Mouse (Mus musculus) myocyte (in vitro differentiated cells): ENCODE data around the gene Prrt4. TPM values are rescaled to one million over a fixed set of nuclear protein-coding genes. Genes with fewer than 3 reads are reported as not detected.

Source experiments
- H3K27me3 ChIP-seq: one replicate; pipeline ENCODE4 v1.6.1; 2011; ENCODE audit not compliant: control insufficient read depth, insufficient read depth, insufficient read length
- H3K36me3 ChIP-seq: one replicate; pipeline ENCODE4 v1.6.1; 2011; ENCODE audit not compliant: control insufficient read depth, insufficient read depth
- H3K4me2 ChIP-seq: one replicate; pipeline ENCODE4 v1.6.1; 2011; ENCODE audit warnings: low read depth, control low read depth
- H3K4me3 ChIP-seq: one replicate; pipeline ENCODE4 v1.5.1; 2011; ENCODE audit warnings: mild to moderate bottlenecking, control low read depth, moderate library complexity
- H3K79me2 ChIP-seq: one replicate; pipeline ENCODE4 v1.6.1; 2011; ENCODE audit not compliant: control insufficient read depth, insufficient read depth
- H3ac ChIP-seq: one replicate; pipeline ENCODE4 v1.6.1; 2011; ENCODE audit not compliant: control insufficient read depth, insufficient read length
- CEBPB ChIP-seq: IDR thresholded peaks from 2 replicates; pipeline ENCODE4 v1.6.1; 2011; ENCODE audit warnings: mild to moderate bottlenecking, moderate library complexity; ENCODE audit not compliant: poor library complexity, insufficient read depth, severe bottlenecking
- E2F4 ChIP-seq: IDR thresholded peaks from one replicate; pipeline ENCODE4 v1.6.1; 2011; ENCODE audit warnings: mild to moderate bottlenecking, control low read depth, moderate library complexity; ENCODE audit not compliant: insufficient read depth
- MAX ChIP-seq: IDR thresholded peaks from one replicate; pipeline ENCODE4 v1.6.1; 2011; ENCODE audit warnings: low read depth, mild to moderate bottlenecking, control low read depth
- MYOD1 ChIP-seq, 3 experiments: IDR thresholded peaks; one replicate each; pipeline ENCODE4 v1.6.1; 2011; ENCODE audit warnings: control low read depth in 2 of 3, low read depth in 2 of 3, mild to moderate bottlenecking in 2 of 3, moderate library complexity in 1 of 3; ENCODE audit not compliant: insufficient read length in 2 of 3, control insufficient read depth in 1 of 3
- MYOG ChIP-seq, 3 experiments: IDR thresholded peaks; one replicate each; pipeline ENCODE4 v1.6.1; 2011; ENCODE audit warnings: control low read depth in 2 of 3, low read depth in 2 of 3, mild to moderate bottlenecking in 2 of 3; ENCODE audit not compliant: insufficient read length in 2 of 3, control insufficient read depth in 1 of 3, insufficient read depth in 1 of 3
- POLR2A ChIP-seq: IDR thresholded peaks from one replicate; pipeline ENCODE4 v1.6.1; 2011; ENCODE audit warnings: low read depth, mild to moderate bottlenecking, control low read depth, moderate library complexity; ENCODE audit not compliant: insufficient read length
- POLR2AphosphoS2 ChIP-seq: IDR thresholded peaks from one replicate; pipeline ENCODE4 v1.6.1; 2011; ENCODE audit warnings: low read depth, control low read depth; ENCODE audit not compliant: insufficient read length
- REST ChIP-seq: IDR thresholded peaks from one replicate; pipeline ENCODE4 v1.6.1; 2011; ENCODE audit warnings: mild to moderate bottlenecking, control low read depth, moderate library complexity; ENCODE audit not compliant: insufficient read depth, insufficient read length
- SRF ChIP-seq: IDR thresholded peaks from one replicate; pipeline ENCODE4 v1.6.1; 2011; ENCODE audit warnings: low read depth; ENCODE audit not compliant: control insufficient read depth, insufficient read length
- TCF12 ChIP-seq: IDR thresholded peaks from one replicate; pipeline ENCODE4 v1.6.1; 2011; ENCODE audit warnings: mild to moderate bottlenecking, control low read depth; ENCODE audit not compliant: poor library complexity, insufficient read depth, severe bottlenecking
- TCF3 ChIP-seq: IDR thresholded peaks from one replicate; pipeline ENCODE4 v1.6.1; 2011; ENCODE audit warnings: low read depth, control low read depth; ENCODE audit not compliant: insufficient read length
- USF1 ChIP-seq: IDR thresholded peaks from one replicate; pipeline ENCODE4 v1.6.1; 2011; ENCODE audit warnings: low read depth, mild to moderate bottlenecking, control low read depth, moderate library complexity
- polyA plus RNA-seq: library from polyadenylated mRNA; unstranded; fragments of >200 nt; fragmentation: generic; extraction: Trizol; gene quantifications from one replicate; pipeline ENCODE4 v1.2.1, GENCODE M21; 2012; ENCODE audit warnings: missing spikeins

Gene Prrt4
- polyA plus RNA-seq, 1 experiment, result 0.37 TPM

DNA sequence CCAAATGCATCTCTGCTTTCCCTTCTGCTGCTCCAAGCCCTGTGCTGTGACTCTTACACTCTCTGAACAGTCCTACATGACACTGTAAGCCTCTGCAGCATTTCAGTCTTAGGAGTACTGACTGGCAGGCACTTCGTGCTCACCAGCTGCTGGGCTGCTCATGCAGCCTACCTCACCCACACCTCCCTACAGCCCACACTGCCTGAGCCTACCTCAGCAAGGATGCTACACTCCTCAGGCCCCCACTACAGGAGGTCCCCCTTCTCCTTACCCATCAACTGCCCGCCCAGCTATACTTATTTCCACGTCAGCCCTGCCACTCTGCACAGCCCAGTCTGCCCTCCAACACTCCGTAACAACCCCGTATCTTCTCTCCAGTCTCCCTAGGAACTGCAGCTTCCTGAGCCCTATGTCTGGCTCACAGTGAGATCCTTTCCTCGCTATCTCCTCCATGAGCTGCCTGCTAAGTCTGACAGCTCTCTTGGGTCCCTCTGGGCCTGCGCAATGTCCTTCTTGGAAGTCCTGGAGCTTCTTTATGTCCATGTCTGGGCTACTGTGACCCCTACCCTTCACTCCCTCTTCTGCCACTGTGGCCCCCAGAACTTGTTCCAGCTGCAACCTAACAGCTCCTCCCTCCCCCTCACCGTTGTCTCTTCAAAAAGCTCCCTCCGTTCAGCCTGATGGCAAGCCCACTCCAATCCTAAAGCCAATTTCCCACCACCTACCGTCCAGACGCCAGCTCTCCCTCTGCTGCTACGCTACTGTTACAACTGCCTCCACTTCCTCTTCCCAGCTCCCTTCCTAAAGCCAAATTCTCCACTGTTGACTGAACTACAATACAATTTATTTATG is 33.7 kb downstream of the Prrt4 start:
- Histone ChIP-seq H3ac (no peak overlapping the region), H3K36me3 (peaks cover 25% of the 10 kb centered on the region), H3K4me2 (no peak overlapping the region), H3K4me3 (no peak overlapping the region), H3K79me2 (no peaks in the 10 kb centered on the region), H3K27me3 (no peaks in the 10 kb centered on the region)
- TF ChIP-seq USF1 (no peak), POLR2A (no peak)

DNA sequence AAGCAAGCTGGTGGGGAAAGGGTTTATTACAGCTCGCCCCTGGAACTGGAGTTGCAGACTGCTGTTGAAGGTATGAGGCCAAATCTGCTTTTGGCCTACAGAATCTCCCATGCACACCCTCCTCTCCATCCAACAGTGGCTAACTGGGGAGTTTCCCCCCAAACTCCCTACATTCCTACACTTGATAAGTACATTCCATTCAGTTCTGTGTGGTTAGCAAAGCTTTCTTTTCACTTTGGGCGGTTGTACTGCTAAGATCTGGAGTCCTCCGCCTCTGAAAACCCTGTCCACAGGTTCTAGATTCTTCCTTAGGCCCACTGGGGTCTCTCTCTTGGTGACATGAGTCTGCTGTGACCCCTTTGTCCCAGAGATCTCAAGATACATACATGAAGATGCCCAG is 34.4 kb downstream of the Prrt4 start:
- no peaks in the 10 kb centered on the region for H3K79me2 ChIP-seq
- no peak overlapping the region for H3K4me3 ChIP-seq
- peaks cover 32% of the 10 kb centered on the region for H3K36me3 ChIP-seq
- H3K4me2 ChIP-seq, result no peak overlapping the region
- TF ChIP-seq POLR2A (no peak), TCF3 (no peak), MYOG (IDR thresholded peaks at IDR 0.05; ENCODE audit: control insufficient read depth in 1 of 3, insufficient read depth in 1 of 3, insufficient read length in 2 of 3, low read depth in 2 of 3) (no peak), CEBPB (no peak)
- H3ac ChIP-seq, result no peak overlapping the region
- no peaks in the 10 kb centered on the region for H3K27me3 ChIP-seq

DNA sequence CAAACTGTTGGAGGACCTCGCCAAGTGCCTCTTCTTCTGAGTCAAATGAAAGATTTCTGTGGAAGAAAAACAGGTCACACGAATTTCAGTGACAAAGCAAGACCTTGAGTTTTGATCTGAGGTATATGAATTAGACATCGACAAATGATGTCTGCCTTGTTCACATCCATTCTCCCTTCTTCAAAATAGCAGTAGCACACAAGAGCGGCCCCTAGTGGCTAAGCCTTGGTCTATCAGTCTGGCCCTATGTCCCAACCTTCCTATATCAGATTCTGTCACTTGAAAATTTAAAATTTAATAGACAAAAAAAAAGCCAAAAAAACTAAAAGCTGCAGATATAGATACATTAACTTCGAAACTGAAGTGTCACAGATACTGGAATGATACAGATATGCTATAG is 35.8 kb downstream of the Prrt4 start:
- no peaks in the 10 kb centered on the region for H3K79me2 ChIP-seq
- no peaks in the 10 kb centered on the region for H3K27me3 ChIP-seq
- no peak overlapping the region for H3K4me2 ChIP-seq
- H3K4me3 ChIP-seq, result no peak overlapping the region
- H3K36me3 ChIP-seq, result peaks cover 34% of the 10 kb centered on the region
- H3ac ChIP-seq, result no peak overlapping the region
- TF ChIP-seq USF1 (no peak), SRF (no peak), REST (no peak), MYOG (IDR thresholded peaks at IDR 0.05; ENCODE audit: control insufficient read depth in 1 of 3, insufficient read depth in 1 of 3, insufficient read length in 2 of 3, low read depth in 2 of 3) (no peak), E2F4 (no peak), TCF3 (no peak), MYOD1 (IDR thresholded peaks at IDR 0.05; ENCODE audit: control insufficient read depth in 1 of 3, insufficient read length in 2 of 3, low read depth in 2 of 3) (no peak), POLR2A (no peak)

DNA sequence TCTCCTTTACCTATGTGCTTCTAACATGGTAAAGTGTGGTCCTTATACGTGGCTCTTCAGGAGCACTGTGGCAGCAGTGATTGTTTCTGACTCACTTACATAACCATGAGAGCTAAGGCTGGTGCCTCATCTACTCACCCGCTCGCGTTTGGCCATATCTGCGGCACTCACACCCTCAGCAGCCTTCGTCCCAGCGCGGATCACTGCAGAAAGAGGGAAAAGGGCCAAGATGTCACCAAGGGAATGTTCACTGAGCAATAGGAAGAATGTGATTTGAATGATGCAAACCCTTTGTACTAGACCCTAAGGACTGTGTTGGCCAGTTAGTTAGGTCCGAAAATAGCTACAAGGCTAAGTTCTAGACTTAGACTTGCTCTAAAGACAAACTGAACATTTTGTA is 41.9 kb downstream of the Prrt4 start:
- Histone ChIP-seq H3K4me3 (no peak overlapping the region), H3K79me2 (no peaks in the 10 kb centered on the region), H3K36me3 (peaks cover 51% of the 10 kb centered on the region), H3K4me2 (no peak overlapping the region), H3K27me3 (no peaks in the 10 kb centered on the region), H3ac (no peak overlapping the region)
- TF ChIP-seq TCF3 (no peak), MYOD1 (IDR thresholded peaks at IDR 0.05; ENCODE audit: control insufficient read depth in 1 of 3, insufficient read length in 2 of 3, low read depth in 2 of 3) (no peak)

GRCm38 (mm10) chr6:29133100-29133499 is 46.3 kb downstream of the Prrt4 start:
- no peak overlapping the region for H3ac ChIP-seq
- no peaks in the 10 kb centered on the region for H3K27me3 ChIP-seq
- H3K36me3 ChIP-seq, result peaks cover 35% of the 10 kb centered on the region
- no peaks in the 10 kb centered on the region for H3K79me2 ChIP-seq
- H3K4me2 ChIP-seq, result no peak overlapping the region
- H3K4me3 ChIP-seq, result no peak overlapping the region
- no peak for TF ChIP-seq POLR2AphosphoS2
- TF ChIP-seq MYOG (IDR thresholded peaks at IDR 0.05; ENCODE audit: control insufficient read depth in 1 of 3, insufficient read depth in 1 of 3, insufficient read length in 2 of 3, low read depth in 2 of 3), result no peak
- no peak for TF ChIP-seq SRF
- no peak for TF ChIP-seq TCF3
- TF ChIP-seq E2F4, result no peak
- TF ChIP-seq CEBPB, result no peak
- no peak for TF ChIP-seq POLR2A
- no peak for TF ChIP-seq MYOD1 (IDR thresholded peaks at IDR 0.05; ENCODE audit: control insufficient read depth in 1 of 3, insufficient read length in 2 of 3, low read depth in 2 of 3)
- TF ChIP-seq MAX, result no peak
- TF ChIP-seq TCF12, result no peak
- TF ChIP-seq REST, result no peak
- TF ChIP-seq USF1, result no peak
